Mouse (Mus musculus): ENCODE measurements around the gene Cdh13. TPM values are rescaled to one million over a fixed set of nuclear protein-coding genes. Genes with fewer than 3 reads are reported as not detected.

Cdh13 gene
- total RNA-seq, 2 experiments from 2014 or later = 56.4 to 66.1 TPM

DNA sequence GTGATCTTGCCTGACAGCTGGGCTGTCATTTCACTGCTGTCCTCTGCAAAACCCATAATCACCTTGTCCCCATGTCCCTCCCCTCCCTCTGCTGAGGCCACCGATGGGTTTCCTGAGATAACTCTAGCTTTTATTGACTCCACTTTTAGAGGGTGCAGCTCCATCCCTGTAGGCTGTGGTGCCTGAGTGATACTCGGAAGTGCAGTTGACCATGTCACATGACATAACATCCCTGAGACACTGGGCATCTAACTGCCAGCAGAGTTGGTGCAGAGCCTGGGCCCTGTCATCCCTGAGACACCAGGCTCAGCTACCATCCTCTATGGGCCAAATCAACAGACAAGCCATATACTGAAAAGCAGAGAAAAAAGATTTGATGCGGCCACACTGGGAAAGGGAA lies 750.5 kb downstream of the Cdh13 start:
- DNase-seq (ENCODE audit: low spot score in 2 of 2) = no peak

GRCm38 (mm10) chr8:119035126-119035525 lies 751.6 kb downstream of the Cdh13 start:
- peak; percentile 64 to 87 for DNase-seq (ENCODE audit: low spot score in 2 of 2)

GRCm38 (mm10) chr8:119037571-119037970 lies 754.0 kb downstream of the Cdh13 start:
- DNase-seq (ENCODE audit: low spot score in 2 of 2) = no peak

DNA sequence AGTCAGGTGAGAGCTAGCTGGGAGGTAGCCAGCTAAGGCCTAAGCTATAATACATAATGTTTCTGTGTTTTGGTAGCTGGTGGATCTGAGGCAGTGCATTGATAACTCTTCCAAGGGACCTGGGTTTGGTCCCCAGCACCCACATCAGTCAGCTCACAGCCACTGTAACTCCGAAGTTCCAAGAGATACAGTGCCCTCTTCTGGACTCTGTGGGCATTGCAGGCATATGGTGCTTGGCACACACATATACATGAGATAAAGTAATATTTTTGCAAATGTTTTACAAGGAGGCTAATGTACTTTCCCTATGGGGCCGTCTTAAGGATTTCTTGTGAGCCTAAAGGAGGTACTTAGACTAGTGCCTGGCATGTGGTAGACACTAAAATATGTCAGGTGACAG lies 755.8 kb downstream of the Cdh13 start:
- DNase-seq (ENCODE audit: low spot score in 2 of 2) = no peak

- DNase-seq (ENCODE audit: low spot score in 2 of 2) = no peak
Observed at GRCm38 (mm10) chr8:119057876-119058275, 774.3 kb downstream of the Cdh13 start.

GRCm38 (mm10) chr8:119061671-119062070 lies 778.1 kb downstream of the Cdh13 start:
- no peak for DNase-seq (ENCODE audit: low spot score in 2 of 2)

- DNase-seq (ENCODE audit: low spot score in 2 of 2) = peak in 1 of 2 experiments; percentile 44
Observed at GRCm38 (mm10) chr8:119064523-119064922, 781.0 kb downstream of the Cdh13 start.

DNA sequence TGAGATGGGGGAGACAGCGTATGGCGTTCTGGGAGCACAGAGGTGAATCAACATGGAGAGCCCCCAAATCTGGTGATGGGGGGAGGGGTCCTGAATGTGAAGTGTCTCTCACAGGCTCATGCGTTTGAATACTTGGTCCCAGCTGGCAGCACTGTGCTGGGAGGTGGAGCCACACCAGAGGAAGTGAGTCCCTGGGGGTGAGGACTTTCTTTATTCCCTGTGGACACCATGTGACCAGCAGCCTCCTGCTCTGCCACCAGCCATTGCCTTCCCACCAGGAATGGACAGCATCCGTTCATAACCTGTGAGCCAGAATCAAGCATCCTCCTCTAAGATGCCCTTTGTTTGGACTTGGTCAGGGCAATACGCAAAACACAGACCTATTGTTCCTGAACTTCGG lies 788.8 kb downstream of the Cdh13 start:
- no peak for DNase-seq (ENCODE audit: low spot score in 2 of 2)

DNA sequence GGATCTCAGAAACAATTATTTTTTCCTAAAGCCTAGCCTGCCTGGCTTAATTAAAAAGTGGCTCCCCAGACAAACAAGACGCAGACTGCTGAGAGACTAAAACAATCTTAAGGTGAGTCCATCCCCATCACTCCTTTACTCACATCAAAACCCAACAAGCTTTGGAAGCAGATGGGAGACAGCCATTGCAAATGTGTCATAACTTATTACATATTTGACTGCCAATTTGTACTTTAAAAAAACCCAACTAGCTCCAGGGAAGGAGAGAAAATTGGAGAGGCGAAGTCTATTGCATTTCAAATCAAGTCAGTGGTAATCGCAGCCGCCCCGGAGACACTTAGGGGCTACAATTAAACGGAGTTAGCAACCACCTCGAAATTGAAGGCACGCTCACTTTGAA lies 801.5 kb downstream of the Cdh13 start:
- peak; percentile 8 to 32 for DNase-seq (ENCODE audit: low spot score in 2 of 2)

DNA sequence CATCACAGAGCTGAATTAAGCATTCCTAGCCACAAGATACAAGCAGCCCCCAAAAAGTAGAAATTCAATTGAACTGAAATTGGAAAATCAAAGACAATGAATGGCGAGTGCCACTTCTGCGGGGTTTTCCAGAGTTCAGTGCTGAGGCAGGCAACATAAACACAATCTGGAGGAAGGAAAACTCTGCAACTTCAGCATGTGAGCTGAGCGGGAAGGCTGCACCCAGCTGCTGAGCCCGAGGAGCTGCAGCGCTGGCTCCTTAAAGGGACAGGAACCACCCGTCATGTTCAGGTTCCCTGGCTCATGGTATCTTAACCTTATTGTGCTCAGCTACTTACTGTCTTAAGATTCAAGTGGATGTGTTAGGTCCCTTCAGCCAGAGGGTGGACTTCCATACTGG lies 814.7 kb downstream of the Cdh13 start:
- DNase-seq (ENCODE audit: low spot score in 2 of 2) = no peak

DNA sequence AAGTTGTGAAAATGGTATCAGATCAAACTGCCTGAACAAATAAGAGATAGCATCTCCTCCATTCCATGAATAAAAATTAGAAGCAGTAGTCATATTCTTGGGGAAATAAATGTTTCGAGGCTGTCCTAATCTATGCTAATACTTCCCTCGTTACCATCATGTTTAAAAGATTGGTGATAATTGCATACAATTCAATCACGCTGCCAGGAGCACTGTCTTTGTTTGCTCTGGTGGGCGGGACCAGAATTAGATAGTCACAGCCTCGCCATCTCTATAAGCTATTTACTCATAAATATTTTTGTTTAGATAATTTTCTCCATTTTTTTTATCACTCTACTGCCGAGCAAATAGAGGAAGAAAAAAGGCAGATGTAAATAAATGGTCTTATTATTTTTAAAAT lies 819.3 kb downstream of the Cdh13 start:
- no peak for DNase-seq (ENCODE audit: low spot score in 2 of 2)

- no peak for DNase-seq (ENCODE audit: low spot score in 2 of 2)
Observed at GRCm38 (mm10) chr8:119109655-119110054, 826.1 kb downstream of the Cdh13 start.

DNA sequence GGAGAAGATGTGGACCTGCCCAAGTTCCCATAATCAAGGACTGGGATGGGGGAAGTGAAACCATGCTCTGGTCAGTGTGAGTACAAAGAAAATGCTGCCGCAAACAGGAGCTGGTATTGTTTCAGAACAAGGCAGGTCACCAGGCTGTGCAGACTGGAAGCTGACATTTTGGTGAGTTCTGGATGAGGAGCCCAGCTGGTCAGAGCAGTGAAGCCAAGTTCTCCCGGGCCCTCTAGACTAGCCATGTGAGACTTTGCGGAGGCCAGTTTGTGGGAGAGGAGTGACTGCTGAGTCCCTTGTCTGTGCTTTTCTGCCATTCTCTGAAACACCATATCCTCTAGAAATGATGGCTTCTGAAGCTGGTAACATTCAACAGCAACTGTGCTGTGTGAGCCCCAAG lies 829.3 kb downstream of the Cdh13 start:
- no peak for DNase-seq (ENCODE audit: low spot score in 2 of 2)

GRCm38 (mm10) chr8:119121236-119121635 lies 837.7 kb downstream of the Cdh13 start:
- no peak for DNase-seq (ENCODE audit: low spot score in 2 of 2)

GRCm38 (mm10) chr8:119127841-119128240 lies 844.3 kb downstream of the Cdh13 start:
- no peak for DNase-seq (ENCODE audit: low spot score in 2 of 2)

DNA sequence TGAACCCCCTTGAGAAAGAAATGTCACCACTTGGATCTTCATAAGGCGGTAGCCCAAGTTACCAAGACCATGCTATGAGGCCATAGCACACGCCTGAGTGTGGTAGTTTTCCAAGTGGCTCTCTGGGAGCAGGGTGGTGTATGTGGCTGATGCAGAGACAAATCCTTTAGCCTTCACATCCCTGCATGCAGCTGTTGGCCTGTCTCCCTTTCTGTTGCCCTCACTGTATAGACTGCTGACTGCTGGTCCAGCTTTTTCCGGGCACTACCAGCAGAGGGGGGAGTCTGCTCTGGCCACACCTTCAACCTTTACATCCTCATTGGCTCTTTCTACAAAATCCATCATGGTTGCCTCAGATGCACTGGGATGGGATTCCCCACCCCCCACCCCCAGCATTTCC lies 844.7 kb downstream of the Cdh13 start:
- no peak for DNase-seq (ENCODE audit: low spot score in 2 of 2)

DNA sequence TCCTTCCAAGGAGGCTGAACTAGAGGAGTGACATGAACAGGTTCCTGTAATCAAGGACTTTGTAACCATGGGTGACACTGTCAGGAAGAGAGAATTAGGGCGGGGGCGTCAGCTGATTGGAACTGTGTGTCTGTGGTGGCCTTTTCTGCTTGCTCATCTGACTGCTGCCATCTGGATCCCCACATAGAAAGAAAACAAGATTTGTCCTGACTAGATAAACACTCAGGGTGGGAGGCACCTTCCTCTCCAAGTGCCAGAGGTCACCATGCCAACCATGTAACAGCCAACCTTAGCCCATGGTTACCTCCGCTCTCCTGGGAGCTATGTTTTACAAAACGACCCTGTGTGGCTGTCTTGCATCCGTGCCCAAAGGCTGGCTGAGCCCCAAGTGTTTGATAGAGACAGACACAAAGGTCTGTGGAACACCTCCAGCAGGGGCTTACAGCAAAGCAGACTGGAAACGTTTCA lies 873.0 kb downstream of the Cdh13 start:
- DNase-seq (ENCODE audit: low spot score in 2 of 2) = peak; percentile 64 to 69

GRCm38 (mm10) chr8:119158628-119159027 lies 875.1 kb downstream of the Cdh13 start:
- peak; percentile 83 to 92 for DNase-seq (ENCODE audit: low spot score in 2 of 2)

GRCm38 (mm10) chr8:119159794-119160193 lies 876.3 kb downstream of the Cdh13 start:
- DNase-seq (ENCODE audit: low spot score in 2 of 2) = no peak

- no peak for DNase-seq (ENCODE audit: low spot score in 2 of 2)
Observed at GRCm38 (mm10) chr8:119164076-119164475, 880.5 kb downstream of the Cdh13 start.

DNA sequence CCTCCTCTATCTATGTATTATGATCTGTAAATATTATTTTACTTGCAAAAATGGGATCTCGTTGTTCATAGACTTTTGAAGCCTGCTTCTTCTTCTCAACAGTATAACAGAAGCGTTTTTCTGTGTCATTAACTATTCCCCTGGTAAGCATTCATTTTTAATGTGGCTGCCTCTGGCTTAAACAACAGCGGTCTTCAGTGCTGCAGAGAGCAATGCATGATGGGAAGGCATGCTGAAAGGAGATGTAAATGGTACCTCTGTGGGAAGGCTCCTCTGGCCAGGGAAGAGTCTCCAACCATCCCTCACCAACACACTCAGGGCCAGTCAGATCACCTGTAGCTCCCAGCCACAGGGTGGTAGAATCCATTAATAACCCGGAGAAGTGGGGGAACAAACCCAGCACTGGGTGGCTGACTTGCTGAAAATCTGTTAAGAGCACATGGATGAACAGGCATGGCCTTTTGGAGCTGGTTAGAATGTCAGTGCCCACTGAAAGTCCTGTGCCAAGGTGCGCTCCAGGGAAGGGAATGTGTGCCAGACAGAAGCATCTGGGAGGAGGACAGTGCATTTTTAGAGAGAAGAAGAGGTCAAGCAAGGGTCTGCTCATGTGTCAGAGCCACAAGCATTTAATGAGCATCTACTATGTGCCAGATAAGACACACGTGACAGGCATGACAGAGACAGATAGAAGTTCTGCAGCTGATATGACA lies 893.8 kb downstream of the Cdh13 start:
- DNase-seq (ENCODE audit: low spot score in 2 of 2) = no peak

- DNase-seq (ENCODE audit: low spot score in 2 of 2) = peak in 1 of 2 experiments; percentile 52
Observed at GRCm38 (mm10) chr8:119180626-119181025, 897.1 kb downstream of the Cdh13 start.

DNA sequence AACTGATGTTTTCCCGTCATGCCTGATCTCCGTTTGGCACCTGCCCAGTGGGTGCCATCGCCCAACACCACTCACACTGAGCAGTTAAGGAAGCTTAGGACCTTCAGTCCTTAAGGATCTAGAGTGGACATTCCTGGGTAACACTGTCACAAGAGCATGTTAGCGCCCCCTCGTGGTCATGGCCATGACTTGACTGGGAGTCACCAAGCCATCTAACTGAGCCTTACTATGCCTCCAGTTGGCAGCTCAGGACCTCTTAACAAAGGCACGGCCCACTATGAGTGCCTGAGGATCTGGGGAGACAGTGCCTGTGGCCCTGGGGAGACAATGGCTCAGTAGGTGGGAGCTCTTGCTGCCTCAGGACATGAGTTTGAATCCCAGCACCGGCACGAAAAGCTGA lies 912.2 kb downstream of the Cdh13 start:
- DNase-seq (ENCODE audit: low spot score in 2 of 2) = no peak

Data from layer of hippocampus, postnatal 14 days (tissue).